Mouse (Mus musculus) hindbrain, embryonic 14.5 days (tissue): ENCODE measurements around the gene Adora2a. TPM values are rescaled to one million over a fixed set of nuclear protein-coding genes. Genes with fewer than 3 reads are reported as not detected.

Source experiments
- ATAC-seq: fragments of 200-750 bp; cut with Nextera tagmentation; 2 replicates; pipeline ENCODE4 v1.8.0; 2017; ENCODE audit warnings: moderate number of reproducible peaks, mild to moderate bottlenecking, moderate TSS enrichment, moderate library complexity; ENCODE audit not compliant: low FRiP score
- DNase-seq: peaks from one replicate; pipeline ENCODE4 v3.0.0-alpha.2; 2015; ENCODE audit warnings: low spot score
- H3K27ac ChIP-seq: fragments of 300-500 bp; sonication (generic); 2 replicates; pipeline ENCODE4 v1.5.1; 2014; ENCODE audit warnings: mild to moderate bottlenecking, moderate library complexity
- H3K27me3 ChIP-seq: fragments of 300-500 bp; sonication (generic); 2 replicates; pipeline ENCODE4 v1.6.1; 2014; ENCODE audit warnings: mild to moderate bottlenecking, low read length, mixed read lengths; ENCODE audit not compliant: control insufficient read depth, insufficient read depth
- H3K36me3 ChIP-seq: fragments of 300-500 bp; sonication (generic); replicated peaks from 2 replicates; pipeline ENCODE4 v1.6.1; 2014; ENCODE audit not compliant: control insufficient read depth, insufficient read depth
- H3K4me1 ChIP-seq: fragments of 300-500 bp; sonication (generic); replicated peaks from 2 replicates; pipeline ENCODE4 v1.6.1; 2014; ENCODE audit warnings: antibody characterized with exemption, low read length, mixed read lengths; ENCODE audit not compliant: control insufficient read depth, insufficient read depth
- H3K4me2 ChIP-seq: fragments of 300-500 bp; sonication (generic); replicated peaks from 2 replicates; pipeline ENCODE4 v1.6.1; 2014; ENCODE audit warnings: mild to moderate bottlenecking, moderate library complexity
- H3K4me3 ChIP-seq: fragments of 300-500 bp; sonication (generic); replicated peaks from 2 replicates; pipeline ENCODE4 v1.5.1; 2014; ENCODE audit warnings: mild to moderate bottlenecking, low read length
- H3K9ac ChIP-seq: fragments of 300-500 bp; sonication (generic); 2 replicates; pipeline ENCODE4 v1.6.1; 2014
- H3K9me3 ChIP-seq: fragments of 300-500 bp; sonication (generic); 2 replicates; pipeline ENCODE4 v1.6.1; 2016; ENCODE audit warnings: low read length; ENCODE audit not compliant: control insufficient read depth
- WGBS: fragments of 180-500 bp; shearing (Covaris S2); extraction: QIAGEN DNeasy Blood & Tissue Kit; methylation state at CpG from one replicate; pipeline ENCODE4 v1.1.7; 2014; 5-methylcytosine and 5-hydroxymethylcytosine counted together
- polyA plus RNA-seq: library from polyadenylated mRNA; unstranded; fragments of >200 nt; fragmentation: Nextera tagmentation; extraction: Ambion mirVana; gene quantifications from 2 replicates; pipeline ENCODE4 v1.2.1, GENCODE M21; 2014

Gene Adora2a
- 4.9 and 5.2 TPM in 2 replicates for polyA plus RNA-seq

- 2% methylated on average over 4 of the region's 4 CpGs for WGBS
Measured at GRCm38 (mm10) chr10:75316872-75316907, at the start of gene Adora2a. Adora2a (plus strand) TSS chr10:75316877.

GRCm38 (mm10) chr10:75273020-75273419, 43.7 kb upstream of the Adora2a start:
- WGBS, result 93% methylated on average over 4 of the region's 4 CpGs
- Histone ChIP-seq H3K9me3 (no peaks in the 10 kb centered on the region), H3K27ac (no peak overlapping the region), H3K27me3 (no peaks in the 10 kb centered on the region), H3K9ac (no peak overlapping the region), H3K36me3 (peaks cover 67% of the 10 kb centered on the region), H3K4me3 (no peak overlapping the region), H3K4me2 (no peak overlapping the region), H3K4me1 (no peaks in the 10 kb centered on the region)
- DNase-seq (no peak), ATAC-seq (no peak)

More at GRCm38 (mm10) chr10:75316872-75316907, at the start of gene Adora2a:
- no peaks in the 10 kb centered on the region for H3K9me3 ChIP-seq
- no peak for DNase-seq
- peaks cover 7% of the 10 kb centered on the region; the same call in 1 of the 2 replicates for H3K4me1 ChIP-seq
- peak within 1 kb of the TSS; percentile 11 for H3K9ac ChIP-seq
- no peak for ATAC-seq
- peak within 1 kb of the TSS; percentile 51; the same call in 1 of the 2 replicates for H3K27ac ChIP-seq
- peaks cover 12% of the 10 kb centered on the region for H3K36me3 ChIP-seq
- H3K4me3 ChIP-seq, result peak within 1 kb of the TSS; percentile 35
- H3K27me3 ChIP-seq, result peaks cover 24% of the 10 kb centered on the region
- peak within 1 kb of the TSS; percentile 48 for H3K4me2 ChIP-seq

GRCm38 (mm10) chr10:75276427-75277013, 40.2 kb upstream of the Adora2a start:
- H3K4me3 ChIP-seq, result no peak overlapping the region
- peaks cover 69% of the 10 kb centered on the region for H3K36me3 ChIP-seq
- H3K4me2 ChIP-seq, result no peak overlapping the region
- DNase-seq (no peak), ATAC-seq (no peak)
- no peak overlapping the region for H3K27ac ChIP-seq
- WGBS, result 94% methylated on average over 12 of the region's 12 CpGs
- no peaks in the 10 kb centered on the region for H3K9me3 ChIP-seq
- no peaks in the 10 kb centered on the region for H3K4me1 ChIP-seq
- no peaks in the 10 kb centered on the region for H3K27me3 ChIP-seq
- no peak overlapping the region for H3K9ac ChIP-seq

GRCm38 (mm10) chr10:75277501-75277900, 39.2 kb upstream of the Adora2a start:
- Histone ChIP-seq H3K9ac (no peak overlapping the region), H3K4me3 (no peak overlapping the region), H3K4me2 (no peak overlapping the region), H3K4me1 (no peaks in the 10 kb centered on the region), H3K9me3 (no peaks in the 10 kb centered on the region), H3K27me3 (no peaks in the 10 kb centered on the region), H3K27ac (no peak overlapping the region), H3K36me3 (peaks cover 74% of the 10 kb centered on the region)
- ATAC-seq (no peak), DNase-seq (peak; percentile 55)
- WGBS, result 83% methylated on average over 1 of the region's 1 CpGs

- ATAC-seq, result no peak
- no peak for DNase-seq
- Histone ChIP-seq H3K9ac (no peak overlapping the region), H3K4me3 (no peak overlapping the region), H3K4me1 (no peaks in the 10 kb centered on the region), H3K9me3 (no peaks in the 10 kb centered on the region), H3K27me3 (no peaks in the 10 kb centered on the region), H3K27ac (no peak overlapping the region), H3K4me2 (no peak overlapping the region), H3K36me3 (peaks cover 47% of the 10 kb centered on the region)
- WGBS, result 92% methylated on average over 5 of the region's 5 CpGs
Measured at GRCm38 (mm10) chr10:75282648-75283047, 34.0 kb upstream of the Adora2a start.

- ATAC-seq, result no peak
- H3K27ac ChIP-seq, result no peak overlapping the region
- DNase-seq, result no peak
- H3K9me3 ChIP-seq, result no peaks in the 10 kb centered on the region
- H3K4me1 ChIP-seq, result no peaks in the 10 kb centered on the region
- H3K4me2 ChIP-seq, result no peak overlapping the region
- WGBS, result 96% methylated on average over 3 of the region's 3 CpGs
- H3K4me3 ChIP-seq, result no peak overlapping the region
- H3K36me3 ChIP-seq, result peaks cover 50% of the 10 kb centered on the region
- H3K9ac ChIP-seq, result no peak overlapping the region
- no peaks in the 10 kb centered on the region for H3K27me3 ChIP-seq
Measured at GRCm38 (mm10) chr10:75283821-75284220, 32.9 kb upstream of the Adora2a start.

- Histone ChIP-seq H3K4me3 (no peak overlapping the region), H3K36me3 (peaks cover 11% of the 10 kb centered on the region), H3K27me3 (no peaks in the 10 kb centered on the region), H3K4me1 (no peaks in the 10 kb centered on the region), H3K27ac (no peak overlapping the region), H3K4me2 (no peak overlapping the region), H3K9ac (no peak overlapping the region), H3K9me3 (no peaks in the 10 kb centered on the region)
- ATAC-seq, result no peak
- WGBS, result 87% methylated on average over 7 of the region's 7 CpGs
- no peak for DNase-seq
Measured at GRCm38 (mm10) chr10:75288579-75288978, 28.1 kb upstream of the Adora2a start.

- H3K9me3 ChIP-seq, result no peaks in the 10 kb centered on the region
- H3K36me3 ChIP-seq, result peaks cover 5% of the 10 kb centered on the region
- H3K4me3 ChIP-seq, result no peak overlapping the region
- H3K4me2 ChIP-seq, result no peak overlapping the region
- H3K4me1 ChIP-seq, result no peaks in the 10 kb centered on the region
- ATAC-seq (no peak), DNase-seq (no peak)
- H3K27me3 ChIP-seq, result no peaks in the 10 kb centered on the region
- no peak overlapping the region for H3K9ac ChIP-seq
- 77% methylated on average over 4 of the region's 4 CpGs for WGBS
- no peak overlapping the region for H3K27ac ChIP-seq
Measured at GRCm38 (mm10) chr10:75289392-75289791, 27.3 kb upstream of the Adora2a start.

- no peak overlapping the region for H3K9ac ChIP-seq
- no peak overlapping the region for H3K27ac ChIP-seq
- ATAC-seq (no peak), DNase-seq (no peak)
- H3K4me3 ChIP-seq, result no peak overlapping the region
- H3K4me1 ChIP-seq, result 0 out of 2 replicates have a peak, but pooled peaks cover 3% of the 10 kb centered on the region
- H3K4me2 ChIP-seq, result no peak overlapping the region
- H3K27me3 ChIP-seq, result no peaks in the 10 kb centered on the region
- no peaks in the 10 kb centered on the region for H3K9me3 ChIP-seq
- 96% methylated on average over 5 of the region's 5 CpGs for WGBS
- H3K36me3 ChIP-seq, result peaks cover 13% of the 10 kb centered on the region
Measured at GRCm38 (mm10) chr10:75290650-75291049, 26.0 kb upstream of the Adora2a start.

GRCm38 (mm10) chr10:75291338-75291737, 25.3 kb upstream of the Adora2a start:
- H3K4me1 ChIP-seq, result 0 out of 2 replicates have a peak, but pooled peaks cover 3% of the 10 kb centered on the region
- DNase-seq (no peak), ATAC-seq (no peak)
- H3K27ac ChIP-seq, result no peak overlapping the region
- H3K9me3 ChIP-seq, result no peaks in the 10 kb centered on the region
- peaks cover 13% of the 10 kb centered on the region for H3K36me3 ChIP-seq
- 45% methylated on average over 1 of the region's 1 CpGs for WGBS
- H3K27me3 ChIP-seq, result no peaks in the 10 kb centered on the region
- no peak overlapping the region for H3K4me3 ChIP-seq
- no peak overlapping the region for H3K9ac ChIP-seq
- H3K4me2 ChIP-seq, result no peak overlapping the region
